Mouse (Mus musculus) heart, postnatal 0 days (tissue): ENCODE measurements at regions not wholly inside any gene's neighbourhood (a gene's known extent, or its start where the extent isn't known, plus 50 kb on each side); places are given as distances from the start of the nearest gene placed in this dataset.

Experiments
- ATAC-seq: fragments of 200-750 bp; cut with Nextera tagmentation; 2 replicates; pipeline ENCODE4 v1.8.0; 2017; ENCODE audit warnings: low read depth, moderate number of reproducible peaks, moderate library complexity; ENCODE audit not compliant: insufficient read depth
- DNase-seq: peaks from one replicate; pipeline ENCODE4 v3.0.0-alpha.2; 2016; ENCODE audit warnings: low spot score
- H3K27ac ChIP-seq: fragments of 300-500 bp; sonication (generic); 2 replicates; pipeline ENCODE4 v1.5.1; 2014; ENCODE audit warnings: low read depth, mild to moderate bottlenecking
- H3K27me3 ChIP-seq: fragments of 300-500 bp; sonication (generic); 2 replicates; pipeline ENCODE4 v1.6.1; 2014; ENCODE audit warnings: low read length, mixed read lengths; ENCODE audit not compliant: control insufficient read depth, insufficient read depth
- H3K36me3 ChIP-seq: fragments of 300-500 bp; sonication (generic); replicated peaks from 2 replicates; pipeline ENCODE4 v1.6.1; 2014; ENCODE audit warnings: low read length, mixed read lengths; ENCODE audit not compliant: control insufficient read depth, insufficient read depth
- H3K4me1 ChIP-seq: fragments of 300-500 bp; sonication (generic); 2 replicates; pipeline ENCODE4 v1.6.1; 2014; ENCODE audit warnings: antibody characterized with exemption; ENCODE audit not compliant: control insufficient read depth, insufficient read depth
- H3K4me2 ChIP-seq: fragments of 300-500 bp; sonication (generic); 2 replicates; pipeline ENCODE4 v1.6.1; 2014; ENCODE audit warnings: low read depth, mild to moderate bottlenecking, low read length, moderate library complexity
- H3K4me3 ChIP-seq: fragments of 300-500 bp; sonication (generic); 2 replicates; pipeline ENCODE4 v1.5.1; 2014; ENCODE audit warnings: low read depth, low read length
- H3K9ac ChIP-seq: fragments of 300-500 bp; sonication (generic); replicated peaks from 2 replicates; pipeline ENCODE4 v1.6.1; 2014; ENCODE audit warnings: low read depth, low read length, mixed read lengths
- H3K9me3 ChIP-seq: fragments of 300-500 bp; sonication (generic); replicated peaks from 2 replicates; pipeline ENCODE4 v1.6.1; 2016; ENCODE audit warnings: low read length; ENCODE audit not compliant: control insufficient read depth
- CTCF ChIP-seq: IDR thresholded peaks from 2 replicates; pipeline ENCODE4 v1.5.1; 2016; ENCODE audit warnings: antibody characterized with exemption, control low read depth, low read depth
- EP300 ChIP-seq: IDR thresholded peaks from 2 replicates; pipeline ENCODE4 v1.6.1; 2016; ENCODE audit warnings: antibody characterized with exemption, low read depth
- WGBS: fragments of 180-500 bp; shearing (Covaris S2); extraction: QIAGEN DNeasy Blood & Tissue Kit; methylation state at CpG from one replicate; pipeline ENCODE4 v1.1.7; 2014; 5-methylcytosine and 5-hydroxymethylcytosine counted together

DNA sequence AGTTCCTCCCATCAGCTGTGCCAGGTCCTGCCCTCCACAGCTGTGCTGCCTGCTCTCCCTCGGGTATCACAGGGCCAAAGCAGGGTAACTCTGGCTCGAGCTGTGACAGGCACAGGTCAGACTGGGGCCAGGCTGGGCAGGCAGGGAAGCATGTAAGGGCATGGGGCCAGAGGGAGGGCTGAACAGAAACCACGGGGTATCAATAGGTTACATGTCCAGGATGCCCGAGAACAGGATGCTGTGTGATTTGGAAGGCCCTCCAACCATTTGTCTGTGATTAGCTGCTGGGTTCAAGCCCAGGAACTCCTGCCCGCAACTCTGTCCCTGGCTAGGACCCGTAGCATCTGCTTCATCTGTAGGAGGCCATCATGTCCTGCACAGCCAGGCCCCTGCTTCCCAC is 391.9 kb downstream of the Fam19a5 start:
- no peak overlapping the region for H3K4me2 ChIP-seq
- H3K4me3 ChIP-seq: no peak overlapping the region
- no peak for TF ChIP-seq EP300
- TF ChIP-seq CTCF: no peak
- H3K9me3 ChIP-seq: no peaks in the 10 kb centered on the region
- H3K27me3 ChIP-seq: no peaks in the 10 kb centered on the region
- DNase-seq: no peak
- H3K36me3 ChIP-seq: no peaks in the 10 kb centered on the region
- no peak overlapping the region for H3K27ac ChIP-seq
- WGBS: 62% methylated on average over 6 of the region's 6 CpGs
- no peak for ATAC-seq
- no peaks in the 10 kb centered on the region for H3K4me1 ChIP-seq
- H3K9ac ChIP-seq: no peak overlapping the region

DNA sequence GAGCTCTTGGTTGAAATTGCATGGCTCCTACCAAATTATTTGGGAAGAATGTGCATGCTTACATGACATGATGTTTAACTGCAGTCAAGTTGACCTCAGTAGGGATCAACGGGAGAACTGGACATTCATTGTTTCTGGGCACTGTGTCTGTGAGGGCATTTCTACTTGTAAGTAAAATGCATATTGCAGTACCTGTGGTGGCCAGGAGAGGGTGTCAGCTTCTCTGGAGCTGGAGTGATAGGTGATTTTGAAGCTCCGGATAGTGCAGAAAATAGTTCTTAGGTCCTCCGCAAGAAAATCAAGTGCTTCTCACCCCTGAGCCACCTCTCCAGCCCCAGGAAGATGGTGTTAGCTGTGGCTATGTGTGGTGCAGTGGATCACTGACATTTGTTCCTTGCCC is 396.7 kb downstream of the Fam19a5 start:
- no peak overlapping the region for H3K4me2 ChIP-seq
- H3K9ac ChIP-seq: no peak overlapping the region
- H3K4me1 ChIP-seq: no peaks in the 10 kb centered on the region
- ATAC-seq (no peak), DNase-seq (no peak)
- H3K36me3 ChIP-seq: no peaks in the 10 kb centered on the region
- no peaks in the 10 kb centered on the region for H3K27me3 ChIP-seq
- no peak for TF ChIP-seq EP300
- TF ChIP-seq CTCF: no peak
- H3K9me3 ChIP-seq: no peaks in the 10 kb centered on the region
- WGBS: 47% methylated on average over 3 of the region's 3 CpGs
- no peak overlapping the region for H3K27ac ChIP-seq
- no peak overlapping the region for H3K4me3 ChIP-seq

DNA sequence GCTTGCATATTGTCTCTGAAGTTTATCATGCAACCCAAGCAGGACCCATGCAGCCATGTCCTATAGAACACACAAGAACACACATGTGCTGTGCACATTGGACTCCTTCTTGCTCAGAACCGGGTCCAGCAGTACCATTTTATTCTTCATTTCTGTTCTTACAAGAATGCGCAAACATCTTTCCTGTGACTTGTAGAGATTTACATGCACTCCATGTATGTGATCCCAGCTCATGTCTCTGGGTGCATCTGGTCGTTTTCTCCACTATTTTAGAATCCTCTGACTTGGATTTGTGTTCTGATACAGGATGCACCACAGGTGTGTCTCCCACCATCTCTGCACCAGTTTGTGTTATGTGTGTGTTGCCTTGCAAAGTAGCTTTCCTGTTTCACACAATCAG is 408.4 kb downstream of the Fam19a5 start:
- H3K4me2 ChIP-seq: no peak overlapping the region
- no peak for ATAC-seq
- no peaks in the 10 kb centered on the region for H3K4me1 ChIP-seq
- H3K4me3 ChIP-seq: no peak overlapping the region
- no peak for DNase-seq
- TF ChIP-seq CTCF: no peak
- TF ChIP-seq EP300: no peak
- H3K36me3 ChIP-seq: no peaks in the 10 kb centered on the region
- WGBS: 68% methylated on average over 3 of the region's 3 CpGs
- H3K9ac ChIP-seq: no peak overlapping the region
- H3K27me3 ChIP-seq: no peaks in the 10 kb centered on the region
- no peak overlapping the region for H3K27ac ChIP-seq
- no peaks in the 10 kb centered on the region for H3K9me3 ChIP-seq

DNA sequence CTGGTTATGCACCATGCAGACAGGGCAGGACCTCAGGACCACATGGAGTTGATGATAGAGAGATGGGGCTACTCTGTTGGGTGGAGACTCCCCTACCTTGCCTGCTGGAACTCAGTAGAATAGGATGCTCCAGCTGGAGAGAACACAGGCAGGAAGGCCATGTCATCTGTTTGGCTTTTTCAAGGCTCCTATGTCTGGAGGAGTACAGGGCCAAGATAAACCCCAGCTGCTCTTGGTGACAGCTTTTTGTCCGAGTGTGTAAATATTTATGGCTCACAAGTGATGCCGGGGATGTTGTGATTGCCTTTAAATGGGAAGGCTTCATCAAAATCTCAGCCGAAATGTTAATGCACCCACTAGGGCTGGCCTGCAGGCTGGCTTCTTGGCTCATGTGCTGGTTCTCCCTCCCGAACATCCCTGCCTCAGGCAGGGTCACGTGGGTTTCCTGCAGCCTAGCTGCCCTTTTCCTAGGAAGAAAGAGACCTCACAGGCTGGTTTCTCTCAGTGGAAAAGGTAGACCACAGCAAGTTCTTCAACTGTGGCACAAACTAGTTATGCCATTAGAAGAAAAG is 411.7 kb downstream of the Fam19a5 start:
- WGBS: 46% methylated on average over 5 of the region's 5 CpGs
- no peaks in the 10 kb centered on the region for H3K9me3 ChIP-seq
- DNase-seq (no peak), ATAC-seq (no peak)
- no peak for TF ChIP-seq EP300
- no peak for TF ChIP-seq CTCF
- H3K4me3 ChIP-seq: no peak overlapping the region
- no peak overlapping the region for H3K9ac ChIP-seq
- no peak overlapping the region for H3K4me2 ChIP-seq
- H3K36me3 ChIP-seq: no peaks in the 10 kb centered on the region
- no peaks in the 10 kb centered on the region for H3K27me3 ChIP-seq
- no peak overlapping the region for H3K27ac ChIP-seq
- H3K4me1 ChIP-seq: no peaks in the 10 kb centered on the region

DNA sequence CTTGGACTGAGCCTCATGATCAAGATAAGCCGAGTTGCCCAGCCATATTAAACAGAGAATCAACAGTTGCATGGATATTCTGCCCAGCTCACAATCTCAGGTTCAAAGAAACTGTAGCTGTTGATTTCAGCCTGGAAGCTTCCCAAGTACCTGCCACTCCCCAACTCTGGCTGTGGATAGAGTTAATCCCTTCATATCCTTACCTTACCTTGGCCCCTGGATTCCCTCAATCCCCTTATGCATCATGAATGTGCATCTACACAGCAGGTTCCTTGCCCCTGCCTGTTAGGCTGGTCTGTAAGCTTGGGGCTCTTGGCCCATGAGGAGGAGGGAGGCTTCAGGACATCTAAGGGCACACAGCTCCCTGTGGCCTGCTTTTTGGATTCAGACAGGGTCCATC is 414.8 kb downstream of the Fam19a5 start:
- no peak overlapping the region for H3K4me2 ChIP-seq

DNA sequence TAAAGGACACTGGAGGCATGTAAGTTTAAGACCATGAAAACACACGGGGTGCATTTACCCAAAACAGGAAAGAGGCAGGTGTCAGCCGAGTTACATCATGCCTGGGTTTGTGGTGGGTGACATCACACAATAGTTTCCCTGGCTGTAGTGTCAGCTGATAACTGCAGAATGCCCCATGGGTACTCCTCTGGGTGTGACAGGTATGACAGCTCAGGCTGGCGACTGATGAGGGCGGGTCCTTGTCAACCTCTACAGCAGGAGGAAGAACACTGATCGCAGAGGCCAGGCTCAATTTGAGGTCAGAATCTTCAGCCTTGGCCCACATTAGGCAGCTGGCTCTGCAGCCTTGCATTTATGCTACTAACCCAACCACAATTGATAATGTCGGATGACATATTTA is 428.5 kb downstream of the Fam19a5 start:
- no peak overlapping the region for H3K9ac ChIP-seq
- H3K4me3 ChIP-seq: no peak overlapping the region
- no peak overlapping the region for H3K4me2 ChIP-seq
- H3K27ac ChIP-seq: no peak overlapping the region
- H3K4me1 ChIP-seq: no peaks in the 10 kb centered on the region
- 33% methylated on average over 6 of the region's 6 CpGs for WGBS
- H3K36me3 ChIP-seq: no peaks in the 10 kb centered on the region
- ATAC-seq (no peak), DNase-seq (no peak)
- TF ChIP-seq CTCF (no peak), EP300 (no peak)
- no peaks in the 10 kb centered on the region for H3K27me3 ChIP-seq
- H3K9me3 ChIP-seq: no peaks in the 10 kb centered on the region

More for the DNA sequence above, 414.8 kb downstream of the Fam19a5 start:
- Histone ChIP-seq H3K36me3 (no peaks in the 10 kb centered on the region), H3K4me3 (no peak overlapping the region), H3K9ac (no peak overlapping the region), H3K27ac (no peak overlapping the region), H3K27me3 (no peaks in the 10 kb centered on the region), H3K4me1 (no peaks in the 10 kb centered on the region), H3K9me3 (no peaks in the 10 kb centered on the region)
- WGBS: 44% methylated on average over 1 of the region's 1 CpGs
- ATAC-seq: no peak
- no peak for DNase-seq
- TF ChIP-seq EP300 (no peak), CTCF (no peak)
